Mouse (Mus musculus) liver, embryonic 15.5 days (tissue): ENCODE data around the gene Rala. TPM values are rescaled to one million over a fixed set of nuclear protein-coding genes. Genes with fewer than 3 reads are reported as not detected.

Experiments
- ATAC-seq: fragments of 200-750 bp; cut with Nextera tagmentation; 2 replicates; pipeline ENCODE4 v1.8.0; 2017; ENCODE audit warnings: moderate number of reproducible peaks, mild to moderate bottlenecking, moderate library complexity; ENCODE audit not compliant: insufficient read depth
- H3K27ac ChIP-seq: fragments of 300-500 bp; sonication (generic); replicated peaks from 2 replicates; pipeline ENCODE4 v1.5.1; 2015; ENCODE audit warnings: mild to moderate bottlenecking, inconsistent platforms
- H3K27me3 ChIP-seq: fragments of 300-500 bp; sonication (generic); 2 replicates; pipeline ENCODE4 v1.6.1; 2015; ENCODE audit warnings: mild to moderate bottlenecking, inconsistent platforms
- H3K36me3 ChIP-seq: fragments of 300-500 bp; sonication (generic); replicated peaks from 2 replicates; pipeline ENCODE4 v1.6.1; 2015; ENCODE audit warnings: moderate library complexity, mild to moderate bottlenecking, inconsistent platforms
- H3K4me1 ChIP-seq: fragments of 300-500 bp; sonication (generic); replicated peaks from 2 replicates; pipeline ENCODE4 v1.6.1; 2015; ENCODE audit warnings: inconsistent platforms
- H3K4me2 ChIP-seq: fragments of 300-500 bp; sonication (generic); 2 replicates; pipeline ENCODE4 v1.6.1; 2015; ENCODE audit warnings: moderate library complexity, mild to moderate bottlenecking, inconsistent platforms
- H3K4me3 ChIP-seq: fragments of 300-500 bp; sonication (generic); replicated peaks from 2 replicates; pipeline ENCODE4 v1.5.1; 2015; ENCODE audit warnings: mild to moderate bottlenecking, inconsistent platforms
- H3K9ac ChIP-seq: fragments of 300-500 bp; sonication (generic); 2 replicates; pipeline ENCODE4 v1.6.1; 2015; ENCODE audit warnings: moderate library complexity, mild to moderate bottlenecking, inconsistent platforms
- H3K9me3 ChIP-seq: fragments of 300-500 bp; sonication (generic); replicated peaks from 2 replicates; pipeline ENCODE4 v1.6.1; 2016; ENCODE audit warnings: inconsistent platforms
- WGBS: fragments of 180-500 bp; shearing (Covaris S2); methylation state at CpG from one replicate; pipeline ENCODE4 v1.1.7; 2015; ENCODE audit warnings: mixed read lengths; ENCODE audit not compliant: insufficient replicate concordance; 5-methylcytosine and 5-hydroxymethylcytosine counted together
- polyA plus RNA-seq: library from polyadenylated mRNA; unstranded; fragments of >200 nt; fragmentation: Nextera tagmentation; extraction: Ambion mirVana; gene quantifications from 2 replicates; pipeline ENCODE4 v1.2.1, GENCODE M21; 2015

The Rala gene
- polyA plus RNA-seq: 18.2 TPM in 2 replicates

GRCm38 (mm10) chr13:17944078-17944917 is at the start of gene Rala:
Rala (minus strand) TSS chr13:17944239.
- Histone ChIP-seq H3K9me3 (no peaks in the 10 kb centered on the region), H3K4me2 (peak within 1 kb of the TSS; percentile 87), H3K4me3 (peak within 1 kb of the TSS; percentile 81), H3K4me1 (peaks cover 16% of the 10 kb centered on the region), H3K36me3 (no peaks in the 10 kb centered on the region), H3K27ac (peak within 1 kb of the TSS; percentile 67), H3K27me3 (peaks cover 13% of the 10 kb centered on the region), H3K9ac (peak within 1 kb of the TSS; percentile 67)
- WGBS: 6% methylated on average over 65 of the region's 69 CpGs
- peak; percentile 99 for ATAC-seq

GRCm38 (mm10) chr13:17993515-17993847 is 49.4 kb upstream of the Rala start:
- Histone ChIP-seq H3K9me3 (no peaks in the 10 kb centered on the region), H3K9ac (peak overlapping the region; percentile 27; the same call in 1 of the 2 replicates), H3K27me3 (peaks cover 3% of the 10 kb centered on the region; the same call in 1 of the 2 replicates), H3K4me3 (peak overlapping the region; percentile 75), H3K36me3 (no peaks in the 10 kb centered on the region), H3K27ac (no peak overlapping the region), H3K4me2 (peak overlapping the region; percentile 90), H3K4me1 (peaks cover 10% of the 10 kb centered on the region)
- 30% methylated on average over 7 of the region's 7 CpGs for WGBS
- no peak for ATAC-seq

GRCm38 (mm10) chr13:17992697-17993514 is 48.9 kb upstream of the Rala start, which contains the start of gene Yae1d1:
Yae1d1 (minus strand) TSS chr13:17993349.
- no peaks in the 10 kb centered on the region for H3K9me3 ChIP-seq
- peak within 1 kb of the TSS; percentile 66 for H3K27ac ChIP-seq
- peak; percentile 90 for ATAC-seq
- H3K27me3 ChIP-seq: no peaks in the 10 kb centered on the region
- peak within 1 kb of the TSS; percentile 75 for H3K4me3 ChIP-seq
- H3K4me2 ChIP-seq: peak within 1 kb of the TSS; percentile 90
- no peaks in the 10 kb centered on the region for H3K36me3 ChIP-seq
- WGBS: under 1% methylated on average over 54 of the region's 54 CpGs
- peaks cover 10% of the 10 kb centered on the region for H3K4me1 ChIP-seq
- peak within 1 kb of the TSS; percentile 71 for H3K9ac ChIP-seq

GRCm38 (mm10) chr13:17992009-17992408 is 48.0 kb upstream of the Rala start:
- no peak for ATAC-seq
- no peaks in the 10 kb centered on the region for H3K9me3 ChIP-seq
- peaks cover 10% of the 10 kb centered on the region for H3K4me1 ChIP-seq
- H3K4me3 ChIP-seq: peak overlapping the region; percentile 75; the same call in 1 of the 2 replicates
- H3K36me3 ChIP-seq: peaks cover 6% of the 10 kb centered on the region
- WGBS: 48% methylated on average over 4 of the region's 4 CpGs
- no peaks in the 10 kb centered on the region for H3K27me3 ChIP-seq
- H3K27ac ChIP-seq: no peak overlapping the region
- peak overlapping the region; percentile 90 for H3K4me2 ChIP-seq
- H3K9ac ChIP-seq: no peak overlapping the region

- 36% methylated on average over 4 of the region's 4 CpGs for WGBS
- peaks cover 35% of the 10 kb centered on the region for H3K36me3 ChIP-seq
- H3K4me2 ChIP-seq: no peak overlapping the region
- H3K27me3 ChIP-seq: no peaks in the 10 kb centered on the region
- H3K4me1 ChIP-seq: no peaks in the 10 kb centered on the region
- no peak overlapping the region for H3K9ac ChIP-seq
- no peak for ATAC-seq
- no peaks in the 10 kb centered on the region for H3K9me3 ChIP-seq
- no peak overlapping the region for H3K27ac ChIP-seq
- H3K4me3 ChIP-seq: no peak overlapping the region
These were observed 39.2 kb upstream of the Rala start for GRCm38 (mm10) chr13:17983194-17983593.

GRCm38 (mm10) chr13:17982634-17983033 is 38.6 kb upstream of the Rala start:
- no peaks in the 10 kb centered on the region for H3K27me3 ChIP-seq

GRCm38 (mm10) chr13:17976854-17977739 is 33.1 kb upstream of the Rala start:
- Histone ChIP-seq H3K27me3 (0 out of 2 replicates have a peak, but pooled peaks cover 8% of the 10 kb centered on the region), H3K9ac (no peak overlapping the region), H3K4me2 (no peak overlapping the region), H3K4me1 (no peaks in the 10 kb centered on the region), H3K9me3 (no peaks in the 10 kb centered on the region), H3K36me3 (no peaks in the 10 kb centered on the region), H3K4me3 (no peak overlapping the region), H3K27ac (no peak overlapping the region)
- 47% methylated on average over 8 of the region's 8 CpGs for WGBS
- no peak for ATAC-seq

More at GRCm38 (mm10) chr13:17982634-17983033, 38.6 kb upstream of the Rala start:
- peaks cover 33% of the 10 kb centered on the region for H3K36me3 ChIP-seq
- H3K9ac ChIP-seq: no peak overlapping the region
- no peaks in the 10 kb centered on the region for H3K9me3 ChIP-seq
- 76% methylated on average over 5 of the region's 5 CpGs for WGBS
- no peak overlapping the region for H3K4me3 ChIP-seq
- no peak for ATAC-seq
- H3K4me2 ChIP-seq: no peak overlapping the region
- no peaks in the 10 kb centered on the region for H3K4me1 ChIP-seq
- H3K27ac ChIP-seq: no peak overlapping the region

- Histone ChIP-seq H3K36me3 (no peaks in the 10 kb centered on the region), H3K27me3 (0 out of 2 replicates have a peak, but pooled peaks cover 8% of the 10 kb centered on the region), H3K4me1 (no peaks in the 10 kb centered on the region), H3K9ac (no peak overlapping the region), H3K27ac (no peak overlapping the region), H3K4me2 (no peak overlapping the region), H3K4me3 (no peak overlapping the region), H3K9me3 (no peaks in the 10 kb centered on the region)
- WGBS: 7% methylated on average over 2 of the region's 2 CpGs
- ATAC-seq: no peak
These were observed 31.9 kb upstream of the Rala start for GRCm38 (mm10) chr13:17975891-17976290.

- no peak overlapping the region for H3K27ac ChIP-seq
- ATAC-seq: no peak
These were observed 31.4 kb upstream of the Rala start for GRCm38 (mm10) chr13:17975457-17975856.

GRCm38 (mm10) chr13:17974734-17975133 is 30.7 kb upstream of the Rala start:
- Histone ChIP-seq H3K27ac (no peak overlapping the region), H3K4me1 (no peaks in the 10 kb centered on the region), H3K36me3 (no peaks in the 10 kb centered on the region), H3K27me3 (0 out of 2 replicates have a peak, but pooled peaks cover 8% of the 10 kb centered on the region), H3K4me3 (no peak overlapping the region), H3K9ac (no peak overlapping the region), H3K4me2 (no peak overlapping the region), H3K9me3 (no peaks in the 10 kb centered on the region)
- no peak for ATAC-seq
- 86% methylated on average over 9 of the region's 9 CpGs for WGBS

More at GRCm38 (mm10) chr13:17975457-17975856, 31.4 kb upstream of the Rala start:
- H3K4me2 ChIP-seq: no peak overlapping the region
- H3K9ac ChIP-seq: no peak overlapping the region
- 38% methylated on average over 1 of the region's 1 CpGs for WGBS
- no peaks in the 10 kb centered on the region for H3K36me3 ChIP-seq
- H3K4me1 ChIP-seq: no peaks in the 10 kb centered on the region
- no peaks in the 10 kb centered on the region for H3K9me3 ChIP-seq
- no peak overlapping the region for H3K4me3 ChIP-seq
- H3K27me3 ChIP-seq: 0 out of 2 replicates have a peak, but pooled peaks cover 8% of the 10 kb centered on the region
